8 mouse cellular contexts compared by ENCODE assay signal in the genomic region with DNA sequence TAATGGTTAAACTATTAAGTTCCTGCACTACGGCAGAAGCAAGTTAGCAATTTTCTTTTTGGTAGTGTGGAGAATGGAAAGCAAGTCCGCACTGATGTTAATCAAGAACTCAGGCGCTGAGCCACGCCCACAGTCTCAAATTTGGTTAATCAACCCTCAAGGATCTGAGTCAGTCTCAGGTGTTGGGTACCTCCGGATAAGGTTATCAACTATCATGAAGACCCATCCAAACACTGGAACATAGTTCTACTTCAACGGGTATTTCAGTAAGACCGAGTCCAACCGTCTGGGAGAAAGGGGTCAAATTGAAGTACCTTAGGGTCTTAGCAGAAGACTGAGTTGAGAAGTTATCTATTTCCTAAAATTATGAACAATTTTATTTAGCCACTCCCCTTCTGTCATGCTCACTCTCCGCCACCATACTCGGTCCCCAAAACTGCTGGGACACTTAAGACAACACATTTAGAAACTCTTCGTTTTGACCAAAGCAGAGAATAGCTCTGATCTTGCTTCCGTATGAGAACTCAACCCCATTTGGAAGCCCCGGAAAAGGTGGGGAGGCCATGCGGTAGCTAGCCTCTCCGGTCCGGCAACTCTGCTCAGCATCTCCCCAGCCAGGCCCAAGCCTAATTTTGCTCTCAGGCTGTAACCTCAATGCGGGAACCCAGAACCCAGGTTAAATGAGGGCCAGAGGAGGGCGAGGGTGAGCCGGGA. TPM values are rescaled to one million over a fixed set of nuclear protein-coding genes. Genes with fewer than 3 reads are reported as not detected.
A peak's percentile ranks its signal among the peaks of the same experiment; 100 is the strongest.
DNase-seq lines count a peak whose midpoint lies in the region; ATAC-seq lines count a peak whose summit lies in the region.

No protein-coding gene starts in this region.

- peak overlapping the region; percentile 54 for H3K4me3 ChIP-seq in lung, embryonic 15.5 days
- H3K4me3 ChIP-seq in embryonic facial prominence, embryonic 10.5 days = peak overlapping the region; percentile 85
- H3K4me3 ChIP-seq in intestine, embryonic 14.5 days (ENCODE audit: low read depth, low read length) = peak overlapping the region; percentile 78
- H3K4me3 ChIP-seq in liver, embryonic 16.5 days (ENCODE audit: low read depth, low read length) = peak overlapping the region; percentile 81

- H3K9ac ChIP-seq in lung, embryonic 15.5 days = peak overlapping the region; percentile 55
- H3K9ac ChIP-seq in intestine, embryonic 14.5 days (ENCODE audit: low read length) = peak overlapping the region; percentile 64
- H3K9ac ChIP-seq in liver, embryonic 16.5 days (ENCODE audit: low read depth, low read length) = peak overlapping the region; percentile 85

- H3K27ac ChIP-seq in lung, embryonic 15.5 days = peak overlapping the region; percentile 76
- peak overlapping the region; percentile 89 for H3K27ac ChIP-seq in embryonic facial prominence, embryonic 10.5 days (replicated peaks)
- peak overlapping the region; percentile 77 for H3K27ac ChIP-seq in intestine, embryonic 14.5 days (ENCODE audit: low read depth)
- H3K27ac ChIP-seq in liver, embryonic 16.5 days (ENCODE audit: low read length) = peak overlapping the region; percentile 95

- H3K4me1 ChIP-seq in lung, embryonic 15.5 days = peaks cover 21% of the 10 kb centered on the region
- peaks cover 12% of the 10 kb centered on the region for H3K4me1 ChIP-seq in embryonic facial prominence, embryonic 10.5 days
- peaks cover 5% of the 10 kb centered on the region for H3K4me1 ChIP-seq in intestine, embryonic 14.5 days (replicated peaks; ENCODE audit: control insufficient read depth, insufficient read depth, low read length)
- H3K4me1 ChIP-seq in liver, embryonic 16.5 days (ENCODE audit: control insufficient read depth, low read depth, low read length) = peaks cover 22% of the 10 kb centered on the region

- H3K4me2 ChIP-seq in lung, embryonic 15.5 days = peak overlapping the region; percentile 67
- H3K4me2 ChIP-seq in intestine, embryonic 14.5 days (ENCODE audit: low read length) = peak overlapping the region; percentile 61
- H3K4me2 ChIP-seq in liver, embryonic 16.5 days (ENCODE audit: low read depth, low read length) = peak overlapping the region; percentile 90

- no peaks in the 10 kb centered on the region for H3K27me3 ChIP-seq in lung, embryonic 15.5 days
- no peaks in the 10 kb centered on the region for H3K27me3 ChIP-seq in embryonic facial prominence, embryonic 10.5 days (replicated peaks; ENCODE audit: low read depth, poor library complexity, severe bottlenecking)
- no peaks in the 10 kb centered on the region for H3K27me3 ChIP-seq in intestine, embryonic 14.5 days (replicated peaks; ENCODE audit: control insufficient read depth, insufficient read depth, low read length)
- H3K27me3 ChIP-seq in liver, embryonic 16.5 days (ENCODE audit: control insufficient read depth, insufficient read depth, low read depth, low read length) = no peaks in the 10 kb centered on the region

- DNase-seq in lung, postnatal 10 days = no peak
- no peak for DNase-seq in embryonic facial prominence, embryonic 10.5 days (ENCODE audit: low spot score)
- no peak for DNase-seq in intestine, embryonic 14.5 days (ENCODE audit: low spot score)
- no peak for DNase-seq in ovary, postnatal 14 days (ENCODE audit: low spot score)
- no peak for DNase-seq in cerebellum, postnatal 10 days
- no peak for DNase-seq in MN1 (ENCODE audit: low spot score)

- WGBS in lung, embryonic 15.5 days = 8% methylated on average over 19 of the region's 19 CpGs
- 12% methylated on average over 19 of the region's 19 CpGs for WGBS in embryonic facial prominence, embryonic 10.5 days
- WGBS in intestine, embryonic 14.5 days = 9% methylated on average over 19 of the region's 19 CpGs
- WGBS in liver, embryonic 16.5 days (ENCODE audit: insufficient replicate concordance) = 3% methylated on average over 19 of the region's 19 CpGs

- H3K36me3 ChIP-seq in lung, embryonic 15.5 days = peaks cover 6% of the 10 kb centered on the region
- peaks cover 17% of the 10 kb centered on the region for H3K36me3 ChIP-seq in embryonic facial prominence, embryonic 10.5 days (replicated peaks)
- H3K36me3 ChIP-seq in intestine, embryonic 14.5 days (ENCODE audit: control insufficient read depth, insufficient read depth, low read length) = peaks cover 16% of the 10 kb centered on the region
- H3K36me3 ChIP-seq in liver, embryonic 16.5 days (ENCODE audit: control insufficient read depth, insufficient read depth) = peaks cover 3% of the 10 kb centered on the region

- peak; percentile 2 for ATAC-seq in lung, embryonic 15.5 days (ENCODE audit: borderline replicate concordance, extremely low read depth, low FRiP score, low TSS enrichment)
- ATAC-seq in intestine, embryonic 14.5 days (replicated peaks; ENCODE audit: low FRiP score, low TSS enrichment, low read depth) = no peak; the same call in 1 of the 2 replicates
- ATAC-seq in liver, embryonic 16.5 days (ENCODE audit: low read depth) = peak; percentile 31

- no peaks in the 10 kb centered on the region for H3K9me3 ChIP-seq in lung, embryonic 15.5 days
- no peaks in the 10 kb centered on the region for H3K9me3 ChIP-seq in embryonic facial prominence, embryonic 10.5 days
- H3K9me3 ChIP-seq in intestine, embryonic 14.5 days (ENCODE audit: control insufficient read depth, low read length) = no peaks in the 10 kb centered on the region
- H3K9me3 ChIP-seq in liver, embryonic 16.5 days (replicated peaks; ENCODE audit: control insufficient read depth, low read length) = no peaks in the 10 kb centered on the region

RNA-seq across cellular contexts. Expression of a gene that starts 9.2 kb away (rescaled TPM):
- 24.3 and 25.1 TPM in 2 replicates for polyA plus RNA-seq in lung, embryonic 15.5 days (2015; fragmentation: Nextera tagmentation; extraction: Ambion mirVana)
- 40.0 and 40.4 TPM in 2 replicates for polyA plus RNA-seq in embryonic facial prominence, embryonic 10.5 days (2016; fragmentation: Nextera tagmentation; extraction: Ambion mirVana)
- 20.6 and 25.1 TPM in 2 replicates for polyA plus RNA-seq in intestine, embryonic 14.5 days (2014; fragmentation: Nextera tagmentation; extraction: Ambion mirVana)
- 7.3 and 7.6 TPM in 2 replicates for polyA plus RNA-seq in liver, embryonic 16.5 days (2015; fragmentation: Nextera tagmentation; extraction: Ambion mirVana)

RNA-seq across cellular contexts. Expression of a gene that starts 23.3 kb away (rescaled TPM):
- 80.2 and 88.7 TPM in 2 replicates for polyA plus RNA-seq in lung, embryonic 15.5 days (2015; fragmentation: Nextera tagmentation; extraction: Ambion mirVana)
- 71.2 and 72.9 TPM in 2 replicates for polyA plus RNA-seq in embryonic facial prominence, embryonic 10.5 days (2016; fragmentation: Nextera tagmentation; extraction: Ambion mirVana)
- 64.4 and 76.1 TPM in 2 replicates for polyA plus RNA-seq in intestine, embryonic 14.5 days (2014; fragmentation: Nextera tagmentation; extraction: Ambion mirVana)
- 42.3 and 44.2 TPM in 2 replicates for polyA plus RNA-seq in liver, embryonic 16.5 days (2015; fragmentation: Nextera tagmentation; extraction: Ambion mirVana)

RNA-seq across cellular contexts. Expression of a gene that starts 23.9 kb away (rescaled TPM):
- polyA plus RNA-seq in lung, embryonic 15.5 days (2015; fragmentation: Nextera tagmentation; extraction: Ambion mirVana) = 69.8 and 72.7 TPM in 2 replicates
- 107 and 108 TPM in 2 replicates for polyA plus RNA-seq in embryonic facial prominence, embryonic 10.5 days (2016; fragmentation: Nextera tagmentation; extraction: Ambion mirVana)
- 66.5 and 80.8 TPM in 2 replicates for polyA plus RNA-seq in intestine, embryonic 14.5 days (2014; fragmentation: Nextera tagmentation; extraction: Ambion mirVana)
- polyA plus RNA-seq in liver, embryonic 16.5 days (2015; fragmentation: Nextera tagmentation; extraction: Ambion mirVana) = 22.7 and 24.7 TPM in 2 replicates

RNA-seq across cellular contexts. Expression of a gene that starts 32.2 kb away (rescaled TPM):
- 237 and 246 TPM in 2 replicates for polyA plus RNA-seq in lung, embryonic 15.5 days (2015; fragmentation: Nextera tagmentation; extraction: Ambion mirVana)
- 445 and 476 TPM in 2 replicates for polyA plus RNA-seq in embryonic facial prominence, embryonic 10.5 days (2016; fragmentation: Nextera tagmentation; extraction: Ambion mirVana)
- polyA plus RNA-seq in intestine, embryonic 14.5 days (2014; fragmentation: Nextera tagmentation; extraction: Ambion mirVana) = 129 and 153 TPM in 2 replicates
- 76.8 and 79.6 TPM in 2 replicates for polyA plus RNA-seq in liver, embryonic 16.5 days (2015; fragmentation: Nextera tagmentation; extraction: Ambion mirVana)

RNA-seq across cellular contexts. Expression of a gene that starts 32.2 kb away (rescaled TPM):
- not detected in 2 replicates for polyA plus RNA-seq in lung, embryonic 15.5 days (2015; fragmentation: Nextera tagmentation; extraction: Ambion mirVana)
- polyA plus RNA-seq in embryonic facial prominence, embryonic 10.5 days (2016; fragmentation: Nextera tagmentation; extraction: Ambion mirVana) = 1.5 TPM in 1 of 2 replicates, not detected in the other
- polyA plus RNA-seq in intestine, embryonic 14.5 days (2014; fragmentation: Nextera tagmentation; extraction: Ambion mirVana) = not detected in 2 replicates
- polyA plus RNA-seq in liver, embryonic 16.5 days (2015; fragmentation: Nextera tagmentation; extraction: Ambion mirVana) = not detected in 2 replicates
